Mouse (Mus musculus) forebrain, embryonic 11.5 days (tissue): ENCODE measurements around the gene Ap1s1. TPM values are rescaled to one million over a fixed set of nuclear protein-coding genes. Genes with fewer than 3 reads are reported as not detected.
A peak's percentile ranks its signal among the peaks of the same experiment; 100 is the strongest.

Source experiments
- ATAC-seq: fragments of 200-750 bp; cut with Nextera tagmentation; replicated peaks from 2 replicates; pipeline ENCODE4 v1.8.0; 2017; ENCODE audit warnings: moderate TSS enrichment; ENCODE audit not compliant: low FRiP score
- DNase-seq: peaks from one replicate; pipeline ENCODE4 v3.0.0-alpha.2; 2017; ENCODE audit warnings: low spot score
- H3K27ac ChIP-seq: fragments of 300-500 bp; sonication (generic); 2 replicates; pipeline ENCODE4 v1.5.1; 2014; ENCODE audit warnings: low read depth, low read length
- H3K27me3 ChIP-seq: fragments of 300-500 bp; sonication (generic); 2 replicates; pipeline ENCODE4 v1.6.1; 2014; ENCODE audit warnings: mild to moderate bottlenecking, low read length, mixed read lengths; ENCODE audit not compliant: control insufficient read depth, insufficient read depth
- H3K36me3 ChIP-seq: fragments of 300-500 bp; sonication (generic); 2 replicates; pipeline ENCODE4 v1.6.1; 2014; ENCODE audit warnings: mild to moderate bottlenecking, low read length, moderate library complexity, mixed read lengths; ENCODE audit not compliant: control insufficient read depth, insufficient read depth
- H3K4me1 ChIP-seq: fragments of 300-500 bp; sonication (generic); replicated peaks from 2 replicates; pipeline ENCODE4 v1.6.1; 2014; ENCODE audit warnings: low read length, mixed read lengths; ENCODE audit not compliant: control insufficient read depth, insufficient read depth
- H3K4me2 ChIP-seq: fragments of 300-500 bp; sonication (generic); 2 replicates; pipeline ENCODE4 v1.6.1; 2014; ENCODE audit warnings: low read depth, mild to moderate bottlenecking, low read length, moderate library complexity, mixed read lengths; ENCODE audit not compliant: severe bottlenecking
- H3K4me3 ChIP-seq: fragments of 300-500 bp; sonication (generic); 2 replicates; pipeline ENCODE4 v1.5.1; 2014; ENCODE audit warnings: low read depth, low read length
- H3K9ac ChIP-seq: fragments of 300-500 bp; sonication (generic); 2 replicates; pipeline ENCODE4 v1.6.1; 2014; ENCODE audit warnings: low read length
- H3K9me3 ChIP-seq: fragments of 300-500 bp; sonication (generic); 2 replicates; pipeline ENCODE4 v1.6.1; 2016; ENCODE audit warnings: low read length, mixed read lengths; ENCODE audit not compliant: control insufficient read depth
- WGBS: fragments of 180-500 bp; shearing (Covaris S2); extraction: QIAGEN DNeasy Blood & Tissue Kit; methylation state at CpG from one replicate; pipeline ENCODE4 v1.1.7; 2014; 5-methylcytosine and 5-hydroxymethylcytosine counted together
- polyA plus RNA-seq: library from polyadenylated mRNA; unstranded; fragments of >200 nt; fragmentation: Nextera tagmentation; extraction: Ambion mirVana; gene quantifications from 2 replicates; pipeline ENCODE4 v1.2.1, GENCODE M21; 2014

The Ap1s1 gene
- polyA plus RNA-seq, 1 experiment from 2014 or later = 187 TPM

GRCm38 (mm10) chr5:137032641-137033074 lies 13.3 kb downstream of the Ap1s1 start:
- peaks cover 23% of the 10 kb centered on the region; the same call in 1 of the 2 replicates for H3K4me1 ChIP-seq
- peak overlapping the region; percentile 85 for H3K4me2 ChIP-seq
- H3K9ac ChIP-seq = peak overlapping the region; percentile 32
- no peak overlapping the region for H3K27ac ChIP-seq
- H3K27me3 ChIP-seq = peaks cover 43% of the 10 kb centered on the region
- H3K36me3 ChIP-seq = no peaks in the 10 kb centered on the region; the same call in none of the 2 replicates
- peak overlapping the region; percentile 37 for H3K4me3 ChIP-seq
- no peaks in the 10 kb centered on the region for H3K9me3 ChIP-seq
- 0% methylated on average over 46 of the region's 49 CpGs for WGBS
- peak; percentile 81 for ATAC-seq
- DNase-seq = peak; percentile 97

GRCm38 (mm10) chr5:137032033-137032421 lies 13.9 kb downstream of the Ap1s1 start:
- WGBS = under 1% methylated on average over 28 of the region's 33 CpGs
- H3K36me3 ChIP-seq = no peaks in the 10 kb centered on the region; the same call in 1 of the 2 replicates
- H3K4me3 ChIP-seq = peak overlapping the region; percentile 37
- peak; percentile 63 for DNase-seq
- no peaks in the 10 kb centered on the region for H3K9me3 ChIP-seq
- H3K4me2 ChIP-seq = peak overlapping the region; percentile 85
- peaks cover 45% of the 10 kb centered on the region for H3K27me3 ChIP-seq
- no peak overlapping the region for H3K27ac ChIP-seq
- peaks cover 23% of the 10 kb centered on the region; the same call in 1 of the 2 replicates for H3K4me1 ChIP-seq
- no peak for ATAC-seq
- H3K9ac ChIP-seq = peak overlapping the region; percentile 32; the same call in 1 of the 2 replicates

GRCm38 (mm10) chr5:137031076-137032032 lies 14.6 kb downstream of the Ap1s1 start:
- Histone ChIP-seq H3K27me3 (peaks cover 52% of the 10 kb centered on the region), H3K4me2 (peak overlapping the region; percentile 85), H3K36me3 (no peaks in the 10 kb centered on the region), H3K9me3 (no peaks in the 10 kb centered on the region), H3K4me3 (peak overlapping the region; percentile 37), H3K27ac (no peak overlapping the region), H3K9ac (0 out of 2 replicates have a peak overlapping the region, but pooled peaks have one; percentile 8), H3K4me1 (peaks cover 23% of the 10 kb centered on the region; the same call in 1 of the 2 replicates)
- DNase-seq (peak; percentile 67), ATAC-seq (no peak)
- WGBS = 1% methylated on average over 77 of the region's 78 CpGs

GRCm38 (mm10) chr5:137030416-137030810 lies 15.5 kb downstream of the Ap1s1 start:
- no peaks in the 10 kb centered on the region for H3K9me3 ChIP-seq
- peak overlapping the region; percentile 31 for H3K4me3 ChIP-seq
- H3K27me3 ChIP-seq = peaks cover 59% of the 10 kb centered on the region
- H3K4me2 ChIP-seq = peak overlapping the region; percentile 61
- no peak overlapping the region for H3K9ac ChIP-seq
- DNase-seq (no peak), ATAC-seq (no peak)
- no peak overlapping the region for H3K27ac ChIP-seq
- 12% methylated on average over 22 of the region's 22 CpGs for WGBS
- peaks cover 23% of the 10 kb centered on the region; the same call in 1 of the 2 replicates for H3K4me1 ChIP-seq
- no peaks in the 10 kb centered on the region for H3K36me3 ChIP-seq

GRCm38 (mm10) chr5:137029643-137030415 lies 16.1 kb downstream of the Ap1s1 start:
- Histone ChIP-seq H3K36me3 (no peaks in the 10 kb centered on the region), H3K4me1 (peaks cover 23% of the 10 kb centered on the region; the same call in 1 of the 2 replicates), H3K9me3 (no peaks in the 10 kb centered on the region), H3K9ac (peak overlapping the region; percentile 20), H3K4me3 (peak overlapping the region; percentile 31), H3K27ac (no peak overlapping the region), H3K4me2 (peak overlapping the region; percentile 61), H3K27me3 (peaks cover 62% of the 10 kb centered on the region)
- ATAC-seq = peak; percentile 80
- DNase-seq = peak; percentile 99
- under 1% methylated on average over 52 of the region's 52 CpGs for WGBS

- Histone ChIP-seq H3K36me3 (no peaks in the 10 kb centered on the region), H3K4me3 (peak overlapping the region; percentile 31), H3K27me3 (peaks cover 64% of the 10 kb centered on the region), H3K4me1 (peaks cover 23% of the 10 kb centered on the region; the same call in 1 of the 2 replicates), H3K9me3 (no peaks in the 10 kb centered on the region), H3K4me2 (peak overlapping the region; percentile 61), H3K9ac (peak overlapping the region; percentile 20), H3K27ac (no peak overlapping the region)
- ATAC-seq = no peak
- DNase-seq = no peak
- 0% methylated on average over 8 of the region's 8 CpGs for WGBS
Observed at GRCm38 (mm10) chr5:137029273-137029585, 16.7 kb downstream of the Ap1s1 start.

- no peaks in the 10 kb centered on the region for H3K36me3 ChIP-seq
- peaks cover 64% of the 10 kb centered on the region for H3K27me3 ChIP-seq
- no peak overlapping the region for H3K27ac ChIP-seq
- no peak overlapping the region for H3K4me2 ChIP-seq
- DNase-seq = no peak
- H3K9ac ChIP-seq = no peak overlapping the region
- no peak for ATAC-seq
- H3K4me3 ChIP-seq = no peak overlapping the region
- WGBS = 3% methylated on average over 29 of the region's 29 CpGs
- H3K9me3 ChIP-seq = no peaks in the 10 kb centered on the region
- peaks cover 23% of the 10 kb centered on the region; the same call in 1 of the 2 replicates for H3K4me1 ChIP-seq
Observed at GRCm38 (mm10) chr5:137028561-137029272, 17.2 kb downstream of the Ap1s1 start.

GRCm38 (mm10) chr5:137026092-137026491 lies 19.8 kb downstream of the Ap1s1 start, which contains the start of gene Vgf:
Gene Vgf, plus strand, starts transcription at chr5:137026392.
- DNase-seq (no peak), ATAC-seq (no peak)
- H3K9ac ChIP-seq = no peak within 1 kb of the TSS
- H3K27me3 ChIP-seq = peaks cover 52% of the 10 kb centered on the region
- 26% methylated on average over 4 of the region's 4 CpGs for WGBS
- no peak within 1 kb of the TSS for H3K4me3 ChIP-seq
- H3K36me3 ChIP-seq = no peaks in the 10 kb centered on the region
- H3K4me1 ChIP-seq = peaks cover 10% of the 10 kb centered on the region; the same call in 1 of the 2 replicates
- no peak within 1 kb of the TSS for H3K27ac ChIP-seq
- H3K9me3 ChIP-seq = no peaks in the 10 kb centered on the region
- H3K4me2 ChIP-seq = peak within 1 kb of the TSS; percentile 35; the same call in 1 of the 2 replicates
